In genomic region chr15:103085831-103086671, GRCm38 (mm10) we compare ENCODE assay signal across 9 mouse cellular contexts.
A peak's percentile ranks its signal among the peaks of the same experiment; 100 is the strongest.
DNase-seq lines count a peak whose midpoint lies in the region; ATAC-seq and TF ChIP-seq lines count a peak whose summit lies in the region.
"Had no signal": no experiment of that assay in that cellular context is flagged by ENCODE, and none has a peak within 500 bp of the region (broad histone marks: within the 10 kb centered on the region; RNA-seq: fewer than 3 reads in every experiment).

No protein-coding gene starts in this region.

- H3K27ac ChIP-seq in liver, postnatal 0 days (ENCODE audit: low read depth): no peak overlapping the region
- H3K27ac ChIP-seq in limb, embryonic 12.5 days: 0 out of 2 replicates have a peak overlapping the region, but pooled peaks have one; percentile 0
- H3K27ac ChIP-seq in neural tube, embryonic 11.5 days (ENCODE audit: low read depth, low read length): peak overlapping the region; percentile 91

- H3K4me1 ChIP-seq in liver, postnatal 0 days (ENCODE audit: insufficient read depth): no peaks in the 10 kb centered on the region
- H3K4me1 ChIP-seq in limb, embryonic 12.5 days (replicated peaks): peaks cover 23% of the 10 kb centered on the region
- H3K4me1 ChIP-seq in neural tube, embryonic 11.5 days (ENCODE audit: control insufficient read depth, insufficient read depth, low read length): peaks cover 35% of the 10 kb centered on the region

- H3K9ac ChIP-seq in liver, postnatal 0 days (replicated peaks): no peak overlapping the region
- H3K9ac ChIP-seq in limb, embryonic 12.5 days (replicated peaks): no peak overlapping the region; the same call in 1 of the 2 replicates
- peak overlapping the region; percentile 66 for H3K9ac ChIP-seq in neural tube, embryonic 11.5 days (ENCODE audit: low read length)

- H3K27me3 ChIP-seq in liver, postnatal 0 days (ENCODE audit: insufficient read depth, low read length): peaks cover 72% of the 10 kb centered on the region
- peaks cover 100% of the 10 kb centered on the region for H3K27me3 ChIP-seq in limb, embryonic 12.5 days
- no peaks in the 10 kb centered on the region for H3K27me3 ChIP-seq in neural tube, embryonic 11.5 days (ENCODE audit: control insufficient read depth, insufficient read depth, low read length)
- H3K27me3 ChIP-seq: Patski had no signal

- no peak for TF ChIP-seq EP300 in liver, postnatal 0 days (IDR thresholded peaks at IDR 0.05; ENCODE audit: low read depth)

- H3K4me2 ChIP-seq in liver, postnatal 0 days (ENCODE audit: low read depth, low read length): no peak overlapping the region
- peak overlapping the region; percentile 70 for H3K4me2 ChIP-seq in limb, embryonic 12.5 days
- H3K4me2 ChIP-seq in neural tube, embryonic 11.5 days (ENCODE audit: low read depth): peak overlapping the region; percentile 52

- no peak for TF ChIP-seq CTCF in liver, postnatal 0 days (IDR thresholded peaks at IDR 0.05; ENCODE audit: low read depth)

- no peak for ATAC-seq in liver, postnatal 0 days
- ATAC-seq in limb, embryonic 12.5 days (ENCODE audit: insufficient number of reproducible peaks, insufficient read depth, low FRiP score, low TSS enrichment, low read depth): no peak; the same call in 1 of the 2 replicates
- ATAC-seq in neural tube, embryonic 11.5 days (ENCODE audit: insufficient read depth, low FRiP score, low TSS enrichment): peak; percentile 73; the same call in 1 of the 2 replicates
- no peak for ATAC-seq in megakaryocyte-erythroid progenitor cell, adult 5-6 weeks (replicated peaks; ENCODE audit: low FRiP score, low TSS enrichment, poor library complexity, severe bottlenecking)
- ATAC-seq in erythroid progenitor cell, adult 5-6 weeks (replicated peaks; ENCODE audit: low FRiP score, poor library complexity, severe bottlenecking): no peak

- H3K36me3 ChIP-seq in liver, postnatal 0 days (replicated peaks; ENCODE audit: insufficient read depth, low read length): no peaks in the 10 kb centered on the region
- H3K36me3 ChIP-seq in limb, embryonic 12.5 days: no peaks in the 10 kb centered on the region
- no peaks in the 10 kb centered on the region for H3K36me3 ChIP-seq in neural tube, embryonic 11.5 days (ENCODE audit: control insufficient read depth, insufficient read depth, low read length)

- no peaks in the 10 kb centered on the region for H3K9me3 ChIP-seq in liver, postnatal 0 days (ENCODE audit: low read length)
- H3K9me3 ChIP-seq in limb, embryonic 12.5 days: no peaks in the 10 kb centered on the region
- no peaks in the 10 kb centered on the region for H3K9me3 ChIP-seq in neural tube, embryonic 11.5 days (ENCODE audit: control insufficient read depth, low read length)

- no peak overlapping the region for H3K4me3 ChIP-seq in liver, postnatal 0 days (ENCODE audit: low read depth, low read length)
- H3K4me3 ChIP-seq in limb, embryonic 12.5 days (replicated peaks): peak overlapping the region; percentile 38
- peak overlapping the region; percentile 30; the same call in 1 of the 2 replicates for H3K4me3 ChIP-seq in neural tube, embryonic 11.5 days (ENCODE audit: low read depth, low read length)

- DNase-seq in liver: peak; percentile 41
- DNase-seq in liver, postnatal 0 days: no peak
- peak; percentile 47 for DNase-seq in embryo, embryonic 9.5 days (ENCODE audit: extremely low spot score)
- peak; percentile 27 to 41 for DNase-seq in heart, postnatal 14 days
- peak; percentile 86 for DNase-seq in neural tube, embryonic 11.5 days (ENCODE audit: low spot score)

- WGBS in liver, postnatal 0 days (ENCODE audit: insufficient replicate concordance): 3% methylated on average over 57 of the region's 61 CpGs
- 2% methylated on average over 61 of the region's 61 CpGs for WGBS in limb, embryonic 12.5 days
- 4% methylated on average over 61 of the region's 61 CpGs for WGBS in neural tube, embryonic 11.5 days

- intact Hi-C loops in heart, postnatal 14 days (cut with DNase I): no loop called here
